Mouse (Mus musculus) liver, adult 2 months (tissue): ENCODE data around the gene Idnk. TPM values are rescaled to one million over a fixed set of nuclear protein-coding genes. Genes with fewer than 3 reads are reported as not detected.

Experiments
- DNase-seq: peaks from one replicate; pipeline ENCODE4 v3.0.0-alpha.2; 2011; ENCODE audit warnings: low read depth, low spot score; ENCODE audit errors: extremely low read depth
- H3K27ac ChIP-seq: fragments of 200-500 bp; replicated peaks from 2 replicates; pipeline ENCODE4 v1.5.1; 2012; ENCODE audit warnings: low read depth, mild to moderate bottlenecking, control low read depth, inconsistent platforms, low read length; ENCODE audit not compliant: insufficient read depth
- H3K27me3 ChIP-seq: fragments of 200-500 bp; 2 replicates; pipeline ENCODE4 v1.6.1; 2012; ENCODE audit warnings: mild to moderate bottlenecking, moderate library complexity, low read length, inconsistent platforms; ENCODE audit not compliant: control insufficient read depth, insufficient read depth
- H3K36me3 ChIP-seq: fragments of 200-500 bp; 2 replicates; pipeline ENCODE4 v1.6.1; 2012; ENCODE audit warnings: low read length, inconsistent platforms; ENCODE audit not compliant: control insufficient read depth, insufficient read depth
- H3K4me1 ChIP-seq: fragments of 200-500 bp; 2 replicates; pipeline ENCODE4 v1.6.1; 2011; ENCODE audit warnings: low read length; ENCODE audit not compliant: control insufficient read depth, insufficient read depth
- H3K4me3 ChIP-seq: fragments of 200-500 bp; 2 replicates; pipeline ENCODE4 v1.5.1; 2011; ENCODE audit warnings: low read depth, mild to moderate bottlenecking, control low read depth, low read length, moderate library complexity; ENCODE audit not compliant: insufficient read depth
- H3K79me2 ChIP-seq: fragments of 200-500 bp; 2 replicates; pipeline ENCODE4 v1.6.1; 2012; ENCODE audit warnings: inconsistent platforms, mild to moderate bottlenecking, low read length, moderate library complexity; ENCODE audit not compliant: control insufficient read depth, insufficient read depth
- H3K9ac ChIP-seq: fragments of 200-500 bp; 2 replicates; pipeline ENCODE4 v1.6.1; 2012; ENCODE audit warnings: low read depth, mild to moderate bottlenecking, control low read depth, inconsistent platforms, low read length
- CTCF ChIP-seq: fragments of 200-500 bp; IDR thresholded peaks from 2 replicates; pipeline ENCODE4 v1.5.1; 2011; ENCODE audit warnings: low read depth, low read length, control low read depth
- POLR2A ChIP-seq: fragments of 200-500 bp; IDR thresholded peaks from 2 replicates; pipeline ENCODE4 v1.6.1; 2011; ENCODE audit warnings: low read length, control low read depth; ENCODE audit not compliant: insufficient read depth; ENCODE audit errors: extremely low read depth
- WGBS: fragments of 180-500 bp; shearing (Covaris S2); methylation state at CpG from one replicate; pipeline ENCODE4 v1.1.7; 2018; 5-methylcytosine and 5-hydroxymethylcytosine counted together
- polyA plus RNA-seq: library from polyadenylated mRNA; depleted of rRNA; stranded (reverse); fragments of >200 nt; gene quantifications from 2 replicates; pipeline ENCODE4 v1.2.3, GENCODE M21; 2012
- total RNA-seq: library from RNA; depleted of rRNA; stranded (reverse); fragments of >200 nt; gene quantifications from 2 replicates; pipeline ENCODE4 v1.2.3, GENCODE M21; 2014

The Idnk gene
- total and polyA plus RNA-seq, 2 experiments: 26.9 to 34.5 TPM

DNA sequence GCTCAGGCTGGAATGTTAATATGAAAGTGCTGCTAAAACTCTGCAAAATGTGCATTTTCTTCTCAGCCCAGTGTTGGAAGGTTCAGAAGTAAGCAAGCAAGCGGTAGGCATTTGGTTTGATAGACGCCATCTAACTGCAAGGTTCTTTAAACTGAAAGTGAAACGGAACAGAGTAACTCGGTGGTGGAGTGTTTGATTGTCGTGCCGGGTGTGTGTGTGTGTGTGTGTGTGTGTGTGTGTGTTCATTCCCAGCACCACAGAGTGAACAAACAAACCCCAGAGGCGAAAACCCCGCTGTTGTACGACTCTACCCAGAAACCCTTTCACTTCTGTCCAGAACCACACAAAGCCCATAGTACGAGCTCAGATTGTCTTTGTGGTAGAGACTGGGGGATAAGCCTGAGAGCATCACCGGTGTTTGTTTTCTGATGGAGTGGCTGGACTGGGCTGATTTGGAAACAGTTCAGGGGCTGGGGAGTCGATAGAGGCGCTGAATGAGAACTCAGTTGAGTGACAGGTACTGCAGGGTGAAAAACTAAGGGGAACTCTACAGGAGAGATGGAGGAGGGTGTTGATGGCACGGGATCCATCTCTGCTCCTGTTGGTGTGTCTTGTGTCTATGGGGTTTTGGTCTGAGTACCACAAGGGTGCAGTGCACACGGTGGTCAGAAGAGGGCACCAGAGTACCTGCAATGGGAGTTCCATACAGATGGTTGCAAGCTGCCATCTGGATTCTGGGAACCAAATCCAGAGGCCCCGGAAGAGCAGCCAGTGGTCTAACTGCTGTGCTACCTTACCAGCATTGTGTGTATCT lies 857 bp downstream of the Idnk start:
- TF ChIP-seq POLR2A: no peak
- peak; percentile 89 for TF ChIP-seq CTCF
- Histone ChIP-seq H3K4me3 (peak overlapping the region; percentile 91), H3K36me3 (peaks cover 18% of the 10 kb centered on the region), H3K9ac (peak overlapping the region; percentile 77), H3K4me1 (no peaks in the 10 kb centered on the region), H3K27me3 (no peaks in the 10 kb centered on the region), H3K27ac (peak overlapping the region; percentile 72), H3K79me2 (no peaks in the 10 kb centered on the region; the same call in 1 of the 2 replicates)
- WGBS: 0% methylated on average over 16 of the region's 16 CpGs
- DNase-seq: peak; percentile 85

DNA sequence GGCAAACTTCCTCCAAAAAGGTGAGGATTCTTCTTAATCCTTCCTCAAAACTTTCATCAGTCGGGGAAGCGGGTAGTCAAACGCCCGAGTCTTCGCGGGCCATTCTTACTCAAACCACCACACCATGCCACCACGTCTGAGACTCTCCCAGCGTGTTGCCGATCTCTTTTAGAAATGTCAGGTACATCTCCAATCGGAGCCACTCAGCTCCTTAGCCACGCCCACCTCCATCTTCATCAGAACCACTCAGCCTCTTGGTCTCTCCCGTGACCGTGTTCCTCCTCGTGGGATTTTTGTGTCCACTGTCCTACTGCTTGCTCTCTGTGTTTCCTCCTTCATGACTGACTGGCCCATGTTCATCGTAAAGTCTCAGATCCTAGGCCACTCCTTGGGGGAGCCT lies 3.3 kb downstream of the Idnk start:
- Histone ChIP-seq H3K79me2 (no peaks in the 10 kb centered on the region; the same call in 1 of the 2 replicates), H3K4me3 (no peak overlapping the region), H3K27me3 (no peaks in the 10 kb centered on the region), H3K9ac (no peak overlapping the region), H3K36me3 (peaks cover 23% of the 10 kb centered on the region), H3K27ac (no peak overlapping the region), H3K4me1 (no peaks in the 10 kb centered on the region)
- TF ChIP-seq CTCF: no peak
- TF ChIP-seq POLR2A: no peak
- no peak for DNase-seq
- WGBS: 97% methylated on average over 15 of the region's 15 CpGs

DNA sequence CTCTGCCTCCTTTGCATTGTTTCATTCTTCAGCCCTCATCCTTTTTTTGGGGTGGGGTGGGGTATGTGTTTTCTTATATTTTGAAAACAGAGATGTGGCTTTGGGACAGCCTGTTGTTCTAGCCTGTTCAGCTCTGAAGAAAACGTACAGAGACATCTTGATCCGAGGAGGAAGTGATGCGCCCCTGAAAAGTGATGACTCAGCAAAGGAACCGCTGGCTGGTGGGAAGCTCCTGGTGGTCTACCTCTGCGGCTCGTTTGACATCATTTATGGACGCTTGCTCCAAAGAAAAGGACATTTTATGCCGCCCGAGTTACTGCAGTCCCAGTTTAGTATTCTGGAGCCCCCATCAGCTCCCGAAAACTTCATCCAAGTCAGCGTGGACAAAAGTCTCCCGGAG lies 5.9 kb downstream of the Idnk start:
- TF ChIP-seq POLR2A (no peak), CTCF (no peak)

DNA sequence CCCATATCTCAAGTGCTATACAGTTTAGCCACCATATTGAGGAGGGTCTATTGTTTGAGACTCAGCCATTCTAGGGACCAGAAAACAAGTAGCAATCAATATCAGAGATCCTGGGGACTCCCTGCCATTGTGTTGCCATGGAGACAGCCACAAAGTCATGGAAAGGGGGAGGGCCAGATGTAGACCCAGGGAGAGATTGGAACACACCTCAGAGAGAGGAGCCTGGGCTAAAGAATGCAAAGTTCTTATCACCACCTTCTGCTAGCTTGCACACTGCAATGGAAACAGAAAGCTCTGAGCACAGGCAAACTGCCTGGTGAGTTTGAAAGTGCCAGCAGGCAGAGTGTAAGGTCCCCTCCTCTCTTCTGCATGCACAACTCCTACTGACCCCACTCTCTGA lies 10.7 kb downstream of the Idnk start:
- H3K79me2 ChIP-seq: no peaks in the 10 kb centered on the region
- H3K27me3 ChIP-seq: no peaks in the 10 kb centered on the region
- TF ChIP-seq POLR2A (no peak), CTCF (no peak)
- no peak overlapping the region for H3K4me3 ChIP-seq
- DNase-seq: no peak
- H3K27ac ChIP-seq: no peak overlapping the region
- H3K4me1 ChIP-seq: no peaks in the 10 kb centered on the region
- H3K36me3 ChIP-seq: peaks cover 10% of the 10 kb centered on the region
- H3K9ac ChIP-seq: no peak overlapping the region

More for the DNA sequence above, 5.9 kb downstream of the Idnk start:
- Histone ChIP-seq H3K27me3 (no peaks in the 10 kb centered on the region), H3K27ac (no peak overlapping the region), H3K79me2 (no peaks in the 10 kb centered on the region), H3K36me3 (peaks cover 23% of the 10 kb centered on the region), H3K9ac (no peak overlapping the region), H3K4me3 (no peak overlapping the region), H3K4me1 (no peaks in the 10 kb centered on the region)
- WGBS: 95% methylated on average over 12 of the region's 12 CpGs
- DNase-seq: no peak

DNA sequence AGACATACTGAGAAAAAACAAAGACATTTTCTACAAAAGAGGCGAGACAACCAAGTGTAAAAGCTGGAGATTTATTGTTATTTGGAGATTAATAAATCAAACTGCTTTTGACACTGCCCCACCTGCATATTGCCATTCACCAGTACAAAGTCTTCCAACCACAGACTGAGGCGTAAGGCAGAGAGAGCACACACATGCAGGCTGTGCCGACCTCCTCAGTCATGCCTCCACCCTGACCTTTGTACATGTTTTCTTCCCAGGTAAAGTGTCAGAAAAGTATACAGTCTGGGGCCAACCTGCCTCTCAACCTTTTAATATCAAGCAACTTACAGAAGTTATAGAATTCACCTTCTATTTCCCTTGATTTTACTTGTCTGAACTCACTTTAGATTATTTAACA lies 18.7 kb downstream of the Idnk start:
- no peak overlapping the region for H3K27ac ChIP-seq
- no peaks in the 10 kb centered on the region for H3K27me3 ChIP-seq
- TF ChIP-seq POLR2A (no peak), CTCF (no peak)
- peaks cover 38% of the 10 kb centered on the region for H3K36me3 ChIP-seq
- no peak overlapping the region for H3K4me3 ChIP-seq
- no peak overlapping the region for H3K9ac ChIP-seq
- 59% methylated on average over 3 of the region's 3 CpGs for WGBS
- DNase-seq: no peak
- H3K4me1 ChIP-seq: peaks cover 2% of the 10 kb centered on the region; the same call in 1 of the 2 replicates
- peaks cover 3% of the 10 kb centered on the region; the same call in 1 of the 2 replicates for H3K79me2 ChIP-seq
